Mouse (Mus musculus): ENCODE measurements around the gene 4931422A03Rik. TPM values are rescaled to one million over a fixed set of nuclear protein-coding genes. Genes with fewer than 3 reads are reported as not detected.

Gene 4931422A03Rik
- polyA plus RNA-seq, 1 experiment from 2014 or later, result 2.4 TPM

- Histone ChIP-seq H3K9ac (no peak overlapping the region), H3K27ac (replicated peaks) (peak overlapping the region; percentile 57; the same call in 1 of the 2 replicates), H3K9me3 (no peaks in the 10 kb centered on the region), H3K4me1 (replicated peaks) (peaks cover 25% of the 10 kb centered on the region), H3K4me3 (no peak overlapping the region), H3K36me3 (peaks cover 30% of the 10 kb centered on the region; the same call in 1 of the 2 replicates), H3K27me3 (peaks cover 9% of the 10 kb centered on the region), H3K4me2 (peak overlapping the region; percentile 9)
- 31% methylated on average over 9 of the region's 9 CpGs for WGBS
- ATAC-seq (ENCODE audit: low read depth), result no peak
Measured at GRCm38 (mm10) chr2:103977716-103978115, 50.4 kb downstream of the 4931422A03Rik start.

- Histone ChIP-seq H3K27ac (replicated peaks) (peak overlapping the region; percentile 57), H3K36me3 (peaks cover 30% of the 10 kb centered on the region; the same call in 1 of the 2 replicates), H3K27me3 (peaks cover 14% of the 10 kb centered on the region), H3K9me3 (no peaks in the 10 kb centered on the region), H3K4me3 (no peak overlapping the region), H3K9ac (0 out of 2 replicates have a peak overlapping the region, but pooled peaks have one; percentile 2), H3K4me1 (replicated peaks) (peaks cover 27% of the 10 kb centered on the region), H3K4me2 (0 out of 2 replicates have a peak overlapping the region, but pooled peaks have one; percentile 9)
- 63% methylated on average over 8 of the region's 8 CpGs for WGBS
- 0 out of 2 replicates have a peak, but pooled peaks have one; percentile 38 for ATAC-seq (ENCODE audit: low read depth)
Measured at GRCm38 (mm10) chr2:103977216-103977615, 50.9 kb downstream of the 4931422A03Rik start.

GRCm38 (mm10) chr2:103975904-103976303, 52.3 kb downstream of the 4931422A03Rik start:
- Histone ChIP-seq H3K4me1 (replicated peaks) (peaks cover 40% of the 10 kb centered on the region), H3K27ac (replicated peaks) (no peak overlapping the region), H3K36me3 (peaks cover 28% of the 10 kb centered on the region; the same call in 1 of the 2 replicates), H3K4me2 (no peak overlapping the region), H3K9me3 (no peaks in the 10 kb centered on the region), H3K9ac (no peak overlapping the region), H3K4me3 (no peak overlapping the region), H3K27me3 (peaks cover 28% of the 10 kb centered on the region)
- 86% methylated on average over 7 of the region's 7 CpGs for WGBS
- ATAC-seq (ENCODE audit: low read depth), result no peak

GRCm38 (mm10) chr2:103971838-103972237, 56.3 kb downstream of the 4931422A03Rik start:
- peaks cover 33% of the 10 kb centered on the region for H3K4me1 ChIP-seq (replicated peaks)
- ATAC-seq (ENCODE audit: low read depth), result no peak
- WGBS, result 18% methylated on average over 3 of the region's 3 CpGs
- no peaks in the 10 kb centered on the region for H3K9me3 ChIP-seq
- peak overlapping the region; percentile 95 for H3K9ac ChIP-seq
- H3K4me3 ChIP-seq, result peak overlapping the region; percentile 76
- peak overlapping the region; percentile 75 for H3K4me2 ChIP-seq
- peaks cover 35% of the 10 kb centered on the region for H3K27me3 ChIP-seq
- H3K36me3 ChIP-seq, result peaks cover 12% of the 10 kb centered on the region; the same call in 1 of the 2 replicates
- peak overlapping the region; percentile 97; the same call in 1 of the 2 replicates for H3K27ac ChIP-seq (replicated peaks)

GRCm38 (mm10) chr2:103970791-103971649, 57.1 kb downstream of the 4931422A03Rik start:
- 2% methylated on average over 32 of the region's 32 CpGs for WGBS
- Histone ChIP-seq H3K4me1 (replicated peaks) (peaks cover 30% of the 10 kb centered on the region), H3K27me3 (peaks cover 35% of the 10 kb centered on the region), H3K27ac (replicated peaks) (peak overlapping the region; percentile 97), H3K36me3 (peaks cover 8% of the 10 kb centered on the region; the same call in 1 of the 2 replicates), H3K9me3 (no peaks in the 10 kb centered on the region), H3K4me2 (peak overlapping the region; percentile 75), H3K9ac (peak overlapping the region; percentile 95), H3K4me3 (peak overlapping the region; percentile 76)
- peak; percentile 54 for ATAC-seq (ENCODE audit: low read depth)

- Histone ChIP-seq H3K27ac (replicated peaks) (peak overlapping the region; percentile 97), H3K4me2 (peak overlapping the region; percentile 75), H3K9me3 (no peaks in the 10 kb centered on the region), H3K36me3 (peaks cover 4% of the 10 kb centered on the region; the same call in 1 of the 2 replicates), H3K9ac (peak overlapping the region; percentile 95), H3K4me1 (replicated peaks) (peaks cover 30% of the 10 kb centered on the region), H3K4me3 (peak overlapping the region; percentile 76), H3K27me3 (peaks cover 35% of the 10 kb centered on the region)
- peak; percentile 71 for ATAC-seq (ENCODE audit: low read depth)
- under 1% methylated on average over 70 of the region's 79 CpGs for WGBS
Measured at GRCm38 (mm10) chr2:103970041-103970790, 57.9 kb downstream of the 4931422A03Rik start.

GRCm38 (mm10) chr2:103969437-103970040, 58.6 kb downstream of the 4931422A03Rik start:
- peaks cover 30% of the 10 kb centered on the region for H3K4me1 ChIP-seq (replicated peaks)
- H3K27ac ChIP-seq (replicated peaks), result peak overlapping the region; percentile 97
- WGBS, result 1% methylated on average over 40 of the region's 40 CpGs
- peaks cover 32% of the 10 kb centered on the region for H3K27me3 ChIP-seq
- ATAC-seq (ENCODE audit: low read depth), result peak; percentile 82
- H3K9me3 ChIP-seq, result no peaks in the 10 kb centered on the region
- H3K9ac ChIP-seq, result peak overlapping the region; percentile 95
- peak overlapping the region; percentile 75 for H3K4me2 ChIP-seq
- H3K36me3 ChIP-seq, result peaks cover 4% of the 10 kb centered on the region; the same call in 1 of the 2 replicates
- H3K4me3 ChIP-seq, result peak overlapping the region; percentile 76

GRCm38 (mm10) chr2:103968919-103969436, 59.2 kb downstream of the 4931422A03Rik start:
- peak overlapping the region; percentile 76 for H3K4me3 ChIP-seq
- H3K9ac ChIP-seq, result peak overlapping the region; percentile 95
- no peak for ATAC-seq (ENCODE audit: low read depth)
- H3K36me3 ChIP-seq, result peaks cover 4% of the 10 kb centered on the region; the same call in 1 of the 2 replicates
- WGBS, result 22% methylated on average over 10 of the region's 10 CpGs
- H3K9me3 ChIP-seq, result no peaks in the 10 kb centered on the region
- H3K4me1 ChIP-seq (replicated peaks), result peaks cover 30% of the 10 kb centered on the region
- peak overlapping the region; percentile 97 for H3K27ac ChIP-seq (replicated peaks)
- peak overlapping the region; percentile 75 for H3K4me2 ChIP-seq
- H3K27me3 ChIP-seq, result peaks cover 32% of the 10 kb centered on the region

GRCm38 (mm10) chr2:103968186-103968585, 60.0 kb downstream of the 4931422A03Rik start:
- H3K27ac ChIP-seq (replicated peaks), result no peak overlapping the region
- H3K9me3 ChIP-seq, result no peaks in the 10 kb centered on the region
- H3K4me1 ChIP-seq (replicated peaks), result peaks cover 30% of the 10 kb centered on the region
- no peak overlapping the region for H3K4me2 ChIP-seq
- no peak overlapping the region for H3K4me3 ChIP-seq
- peaks cover 31% of the 10 kb centered on the region for H3K27me3 ChIP-seq
- no peak overlapping the region for H3K9ac ChIP-seq
- no peak for ATAC-seq (ENCODE audit: low read depth)
- peaks cover 3% of the 10 kb centered on the region; the same call in 1 of the 2 replicates for H3K36me3 ChIP-seq
- WGBS, result 82% methylated on average over 4 of the region's 4 CpGs

GRCm38 (mm10) chr2:103965391-103965790, 62.8 kb downstream of the 4931422A03Rik start:
- no peak for ATAC-seq (ENCODE audit: low read depth)
- H3K9ac ChIP-seq, result no peak overlapping the region
- H3K4me2 ChIP-seq, result no peak overlapping the region
- H3K27me3 ChIP-seq, result peaks cover 8% of the 10 kb centered on the region; the same call in 1 of the 2 replicates
- peaks cover 12% of the 10 kb centered on the region for H3K4me1 ChIP-seq (replicated peaks)
- no peak overlapping the region for H3K27ac ChIP-seq (replicated peaks)
- no peak overlapping the region for H3K4me3 ChIP-seq
- H3K9me3 ChIP-seq, result no peaks in the 10 kb centered on the region
- WGBS, result 92% methylated on average over 3 of the region's 3 CpGs
- H3K36me3 ChIP-seq, result no peaks in the 10 kb centered on the region

- WGBS, result 66% methylated on average over 4 of the region's 4 CpGs
- no peak overlapping the region for H3K27ac ChIP-seq (replicated peaks)
- no peaks in the 10 kb centered on the region for H3K9me3 ChIP-seq
- no peak for ATAC-seq (ENCODE audit: low read depth)
- H3K4me1 ChIP-seq (replicated peaks), result no peaks in the 10 kb centered on the region
- no peaks in the 10 kb centered on the region for H3K27me3 ChIP-seq
- no peak overlapping the region for H3K4me2 ChIP-seq
- no peak overlapping the region for H3K4me3 ChIP-seq
- H3K9ac ChIP-seq, result no peak overlapping the region
- H3K36me3 ChIP-seq, result no peaks in the 10 kb centered on the region
Measured at GRCm38 (mm10) chr2:103962349-103962748, 65.8 kb downstream of the 4931422A03Rik start.
